Mouse (Mus musculus) liver, embryonic 14.5 days (tissue): ENCODE results near the gene Prkci.

Source experiments
- CTCF ChIP-seq: IDR thresholded peaks from 2 replicates; pipeline ENCODE4 v1.5.1; 2016; ENCODE audit warnings: antibody characterized with exemption, low read depth, control low read depth
- EP300 ChIP-seq: IDR thresholded peaks from 2 replicates; pipeline ENCODE4 v1.6.1; 2016; ENCODE audit warnings: antibody characterized with exemption, low read depth

DNA sequence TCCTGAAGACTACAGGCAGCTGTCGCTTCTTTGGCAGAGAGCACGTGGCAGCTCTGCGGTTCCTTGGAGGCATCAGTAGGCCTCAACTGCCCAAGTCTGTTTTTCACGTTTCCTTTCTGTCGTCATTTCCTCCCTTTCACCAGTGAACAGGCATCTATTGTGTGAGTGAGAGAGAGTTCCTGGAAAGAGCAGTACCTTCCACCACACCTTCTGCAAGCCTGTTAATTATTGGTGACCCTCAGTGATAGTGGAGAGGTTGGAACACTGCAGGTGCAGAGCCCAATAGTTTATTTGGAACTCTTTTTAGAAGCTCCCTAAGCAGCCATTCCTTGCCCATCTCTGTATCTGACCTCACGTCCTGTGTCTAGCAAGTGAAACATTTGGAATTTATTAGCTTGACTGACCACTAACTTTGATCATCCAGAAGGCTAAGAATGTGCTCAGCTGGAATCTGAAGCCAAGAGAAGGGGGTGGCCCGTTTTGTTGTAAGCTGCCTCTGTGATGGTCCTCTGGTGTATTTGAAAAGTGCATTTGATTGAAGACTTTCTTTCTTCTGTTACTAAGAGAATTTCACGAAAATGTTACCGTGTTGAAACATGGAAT is 21.1 kb downstream of the Prkci start:
- TF ChIP-seq CTCF (no peak), EP300 (no peak)
